ENCODE assay signal across 8 mouse cellular contexts in genomic region chr9:121983504-121983903, GRCm38 (mm10). TPM values are rescaled to one million over a fixed set of nuclear protein-coding genes. Genes with fewer than 3 reads are reported as not detected.
DNase-seq lines count a peak whose midpoint lies in the region; ATAC-seq and TF ChIP-seq lines count a peak whose summit lies in the region.
"Had no signal": no experiment of that assay in that cellular context is flagged by ENCODE, and none has a peak within 500 bp of the region (broad histone marks: within the 10 kb centered on the region; RNA-seq: fewer than 3 reads in every experiment).

No protein-coding gene starts in this region.

- no peak overlapping the region for H3K4me2 ChIP-seq in forebrain, embryonic 13.5 days
- no peak overlapping the region for H3K4me2 ChIP-seq in hindbrain, embryonic 12.5 days (replicated peaks)
- H3K4me2 ChIP-seq: limb, embryonic 15.5 days had no signal

- no peak overlapping the region for H3K4me3 ChIP-seq in forebrain, embryonic 13.5 days
- no peak overlapping the region for H3K4me3 ChIP-seq in hindbrain, embryonic 12.5 days
- H3K4me3 ChIP-seq in small intestine, adult 2 months (ENCODE audit: low read depth, low read length): no peak overlapping the region
- H3K4me3 ChIP-seq: limb, embryonic 15.5 days had no signal

- H3K27me3 ChIP-seq in forebrain, embryonic 13.5 days: no peaks in the 10 kb centered on the region
- H3K27me3 ChIP-seq in hindbrain, embryonic 12.5 days: no peaks in the 10 kb centered on the region
- H3K27me3 ChIP-seq in small intestine, adult 2 months (ENCODE audit: control insufficient read depth, insufficient read depth, low read length): no peaks in the 10 kb centered on the region
- H3K27me3 ChIP-seq: limb, embryonic 15.5 days had no signal

- H3K9me3 ChIP-seq in forebrain, embryonic 13.5 days (replicated peaks): no peaks in the 10 kb centered on the region
- no peaks in the 10 kb centered on the region for H3K9me3 ChIP-seq in hindbrain, embryonic 12.5 days (replicated peaks)
- H3K9me3 ChIP-seq: limb, embryonic 15.5 days had no signal

- peak; percentile 57 for ATAC-seq in cerebellum, adult (ENCODE audit: insufficient number of reproducible peaks, low FRiP score, low TSS enrichment)
- peak; percentile 68 for ATAC-seq in forebrain, embryonic 13.5 days
- peak; percentile 46; the same call in 1 of the 2 replicates for ATAC-seq in hindbrain, embryonic 12.5 days (ENCODE audit: low FRiP score)
- ATAC-seq in megakaryocyte progenitor cell, adult 5-6 weeks (replicated peaks; ENCODE audit: poor library complexity): peak; percentile 64

- H3K27ac ChIP-seq in forebrain, embryonic 13.5 days: no peak overlapping the region
- H3K27ac ChIP-seq in hindbrain, embryonic 12.5 days: no peak overlapping the region
- H3K27ac ChIP-seq in small intestine, adult 2 months (ENCODE audit: insufficient read depth, low read depth, low read length): no peak overlapping the region
- H3K27ac ChIP-seq: limb, embryonic 15.5 days had no signal

- H3K36me3 ChIP-seq in forebrain, embryonic 13.5 days (ENCODE audit: poor library complexity, severe bottlenecking): peaks cover 17% of the 10 kb centered on the region
- H3K36me3 ChIP-seq in hindbrain, embryonic 12.5 days: peaks cover 12% of the 10 kb centered on the region
- no peaks in the 10 kb centered on the region for H3K36me3 ChIP-seq in small intestine, adult 2 months (ENCODE audit: control insufficient read depth, insufficient read depth, low read length)

- peak; percentile 74 for TF ChIP-seq CTCF in small intestine, adult 2 months (IDR thresholded peaks at IDR 0.05; ENCODE audit: extremely low read depth, insufficient read length, insufficient replicate concordance, low read depth, low read length)

- peak; percentile 47 for DNase-seq in Muller cell, postnatal 12 days (ENCODE audit: inconsistent ontology term)
- DNase-seq in layer of hippocampus, postnatal 25 days (ENCODE audit: extremely low spot score in 1 of 2, low spot score in 1 of 2): peak; percentile 72 to 92

- WGBS in forebrain, embryonic 13.5 days: 56% methylated on average over 15 of the region's 15 CpGs
- WGBS in hindbrain, embryonic 12.5 days: 57% methylated on average over 15 of the region's 15 CpGs
- WGBS in small intestine, adult 2 months: 40% methylated on average over 15 of the region's 15 CpGs

- H3K4me1 ChIP-seq in forebrain, embryonic 13.5 days: peaks cover 4% of the 10 kb centered on the region; the same call in 1 of the 2 replicates
- H3K4me1 ChIP-seq in hindbrain, embryonic 12.5 days: peaks cover 5% of the 10 kb centered on the region
- H3K4me1 ChIP-seq in small intestine, adult 2 months (ENCODE audit: control insufficient read depth, insufficient read depth, insufficient read length, low read length): no peaks in the 10 kb centered on the region

- H3K9ac ChIP-seq in forebrain, embryonic 13.5 days: no peak overlapping the region
- H3K9ac ChIP-seq in hindbrain, embryonic 12.5 days: no peak overlapping the region
- H3K9ac ChIP-seq: limb, embryonic 15.5 days had no signal

- TF ChIP-seq POLR2A in small intestine, adult 2 months (IDR thresholded peaks at IDR 0.05; ENCODE audit: low read depth, low read length): no peak

RNA-seq across cellular contexts. Expression of gene Pomgnt2, which starts 13.4 kb away (rescaled TPM):
- polyA plus RNA-seq in forebrain, embryonic 13.5 days (2015; fragmentation: Nextera tagmentation; extraction: Ambion mirVana): 16.7 and 17.3 TPM in 2 replicates
- polyA plus RNA-seq in hindbrain, embryonic 12.5 days (2016; fragmentation: Nextera tagmentation; extraction: Ambion mirVana): 14.7 and 17.3 TPM in 2 replicates
- total RNA-seq in layer of hippocampus, postnatal 25 days (2021): 10 to 100 TPM; 38.1 to 40.7 TPM
- 3.2 and 4.6 TPM in 2 replicates for total RNA-seq in megakaryocyte progenitor cell, adult 5-6 weeks (2015)
- total RNA-seq in megakaryocyte progenitor cell, adult 5-6 weeks (2017): 4.9 and 6.7 TPM in 2 replicates
- 7.5 and 10.4 TPM in 2 replicates for polyA plus RNA-seq in small intestine, adult 2 months (2012; rRNA removed)

RNA-seq across cellular contexts. Expression of gene Fam198a, which starts 32.7 kb away (rescaled TPM):
- polyA plus RNA-seq in forebrain, embryonic 13.5 days (2015; fragmentation: Nextera tagmentation; extraction: Ambion mirVana): 1.0 and 1.2 TPM in 2 replicates
- 1.8 and 2.6 TPM in 2 replicates for polyA plus RNA-seq in hindbrain, embryonic 12.5 days (2016; fragmentation: Nextera tagmentation; extraction: Ambion mirVana)
- total RNA-seq in layer of hippocampus, postnatal 25 days (2021): 1 to 10 TPM; 5.2 to 6.0 TPM
- 0.25 TPM in 1 of 2 replicates, not detected in the other for total RNA-seq in megakaryocyte progenitor cell, adult 5-6 weeks (2015)
- 0.17 and 0.30 TPM in 2 replicates for total RNA-seq in megakaryocyte progenitor cell, adult 5-6 weeks (2017)
- 0.24 and 0.39 TPM in 2 replicates for polyA plus RNA-seq in small intestine, adult 2 months (2012; rRNA removed)
